Mouse (Mus musculus): Measurements from ENCODE around the gene Zfp287. TPM values are rescaled to one million over a fixed set of nuclear protein-coding genes. Genes with fewer than 3 reads are reported as not detected.

Zfp287 gene
- polyA plus RNA-seq, 1 experiment: 1.8 TPM

- WGBS: 83% methylated on average over 4 of the region's 4 CpGs
- TF ChIP-seq POLR2A (IDR thresholded peaks at IDR 0.05; ENCODE audit: low read depth, low read length): no peak
- no peak for TF ChIP-seq CTCF (IDR thresholded peaks at IDR 0.05; ENCODE audit: extremely low read depth, insufficient read depth, insufficient read length, insufficient replicate concordance)
These were observed 51.8 kb downstream of the Zfp287 start for GRCm38 (mm10) chr11:62679954-62680353.

GRCm38 (mm10) chr11:62678778-62679354 lies 52.8 kb downstream of the Zfp287 start:
- Histone ChIP-seq H3K4me3 (ENCODE audit: extremely low read depth, insufficient read depth, insufficient read length) (no peak overlapping the region), H3K4me1 (ENCODE audit: control insufficient read depth, insufficient read depth, insufficient read length) (no peaks in the 10 kb centered on the region), H3K36me3 (ENCODE audit: control insufficient read depth, insufficient read depth, low read length) (no peaks in the 10 kb centered on the region), H3K27ac (ENCODE audit: insufficient read depth, low read length) (no peak overlapping the region), H3K27me3 (ENCODE audit: control insufficient read depth, insufficient read depth, low read length) (no peaks in the 10 kb centered on the region)
- WGBS: 66% methylated on average over 7 of the region's 7 CpGs
- TF ChIP-seq POLR2A (IDR thresholded peaks at IDR 0.05; ENCODE audit: low read depth, low read length) (no peak), CTCF (IDR thresholded peaks at IDR 0.05; ENCODE audit: extremely low read depth, insufficient read depth, insufficient read length, insufficient replicate concordance) (no peak)
- DNase-seq (ENCODE audit: low read depth in 1 of 2, low spot score in 2 of 2): no peak

More at GRCm38 (mm10) chr11:62679954-62680353, 51.8 kb downstream of the Zfp287 start:
- DNase-seq (ENCODE audit: low read depth in 1 of 2, low spot score in 2 of 2): no peak
- Histone ChIP-seq H3K4me3 (ENCODE audit: extremely low read depth, insufficient read depth, insufficient read length) (no peak overlapping the region), H3K27ac (ENCODE audit: insufficient read depth, low read length) (no peak overlapping the region), H3K36me3 (ENCODE audit: control insufficient read depth, insufficient read depth, low read length) (no peaks in the 10 kb centered on the region), H3K27me3 (ENCODE audit: control insufficient read depth, insufficient read depth, low read length) (no peaks in the 10 kb centered on the region), H3K4me1 (ENCODE audit: control insufficient read depth, insufficient read depth, insufficient read length) (no peaks in the 10 kb centered on the region)

GRCm38 (mm10) chr11:62676290-62676596 lies 55.5 kb downstream of the Zfp287 start:
- WGBS: 91% methylated on average over 4 of the region's 4 CpGs
- no peak overlapping the region for H3K27ac ChIP-seq (ENCODE audit: insufficient read depth, low read length)
- H3K4me1 ChIP-seq (ENCODE audit: control insufficient read depth, insufficient read depth, insufficient read length): no peaks in the 10 kb centered on the region
- no peak for DNase-seq (ENCODE audit: low read depth in 1 of 2, low spot score in 2 of 2)
- TF ChIP-seq CTCF (IDR thresholded peaks at IDR 0.05; ENCODE audit: extremely low read depth, insufficient read depth, insufficient read length, insufficient replicate concordance) (no peak), POLR2A (IDR thresholded peaks at IDR 0.05; ENCODE audit: low read depth, low read length) (no peak)
- H3K4me3 ChIP-seq (ENCODE audit: extremely low read depth, insufficient read depth, insufficient read length): no peak overlapping the region
- no peaks in the 10 kb centered on the region for H3K36me3 ChIP-seq (ENCODE audit: control insufficient read depth, insufficient read depth, low read length)
- H3K27me3 ChIP-seq (ENCODE audit: control insufficient read depth, insufficient read depth, low read length): no peaks in the 10 kb centered on the region

- peak; percentile 38 to 54 for DNase-seq (ENCODE audit: low read depth in 1 of 2, low spot score in 2 of 2)
- Histone ChIP-seq H3K27ac (ENCODE audit: insufficient read depth, low read length) (no peak overlapping the region), H3K27me3 (ENCODE audit: control insufficient read depth, insufficient read depth, low read length) (no peaks in the 10 kb centered on the region), H3K4me1 (ENCODE audit: control insufficient read depth, insufficient read depth, insufficient read length) (no peaks in the 10 kb centered on the region), H3K4me3 (ENCODE audit: extremely low read depth, insufficient read depth, insufficient read length) (0 out of 2 replicates have a peak overlapping the region, but pooled peaks have one; percentile 10), H3K36me3 (ENCODE audit: control insufficient read depth, insufficient read depth, low read length) (no peaks in the 10 kb centered on the region)
- WGBS: 21% methylated on average over 17 of the region's 17 CpGs
- peak; percentile 56; the same call in 1 of the 2 replicates for TF ChIP-seq CTCF (IDR thresholded peaks at IDR 0.05; ENCODE audit: extremely low read depth, insufficient read depth, insufficient read length, insufficient replicate concordance)
- no peak for TF ChIP-seq POLR2A (IDR thresholded peaks at IDR 0.05; ENCODE audit: low read depth, low read length)
These were observed 56.0 kb downstream of the Zfp287 start for GRCm38 (mm10) chr11:62675480-62676289.

GRCm38 (mm10) chr11:62670006-62670405 lies 61.7 kb downstream of the Zfp287 start:
- no peaks in the 10 kb centered on the region for H3K27me3 ChIP-seq (ENCODE audit: control insufficient read depth, insufficient read depth, low read length)
- no peak for DNase-seq (ENCODE audit: low read depth in 1 of 2, low spot score in 2 of 2)
- WGBS: 85% methylated on average over 6 of the region's 6 CpGs
- no peak overlapping the region for H3K4me3 ChIP-seq (ENCODE audit: extremely low read depth, insufficient read depth, insufficient read length)
- TF ChIP-seq CTCF (IDR thresholded peaks at IDR 0.05; ENCODE audit: extremely low read depth, insufficient read depth, insufficient read length, insufficient replicate concordance) (no peak), POLR2A (IDR thresholded peaks at IDR 0.05; ENCODE audit: low read depth, low read length) (no peak)
- H3K36me3 ChIP-seq (ENCODE audit: control insufficient read depth, insufficient read depth, low read length): no peaks in the 10 kb centered on the region; the same call in 1 of the 2 replicates
- no peak overlapping the region for H3K27ac ChIP-seq (ENCODE audit: insufficient read depth, low read length)
- H3K4me1 ChIP-seq (ENCODE audit: control insufficient read depth, insufficient read depth, insufficient read length): no peaks in the 10 kb centered on the region

- no peak overlapping the region for H3K4me3 ChIP-seq (ENCODE audit: extremely low read depth, insufficient read depth, insufficient read length)
- TF ChIP-seq POLR2A (IDR thresholded peaks at IDR 0.05; ENCODE audit: low read depth, low read length) (no peak), CTCF (IDR thresholded peaks at IDR 0.05; ENCODE audit: extremely low read depth, insufficient read depth, insufficient read length, insufficient replicate concordance) (no peak)
- WGBS: 62% methylated on average over 12 of the region's 12 CpGs
- H3K27ac ChIP-seq (ENCODE audit: insufficient read depth, low read length): no peak overlapping the region
- DNase-seq (ENCODE audit: low read depth in 1 of 2, low spot score in 2 of 2): no peak
- peaks cover 3% of the 10 kb centered on the region for H3K36me3 ChIP-seq (ENCODE audit: control insufficient read depth, insufficient read depth, low read length)
- no peaks in the 10 kb centered on the region for H3K4me1 ChIP-seq (ENCODE audit: control insufficient read depth, insufficient read depth, insufficient read length)
- H3K27me3 ChIP-seq (ENCODE audit: control insufficient read depth, insufficient read depth, low read length): no peaks in the 10 kb centered on the region
These were observed 62.2 kb downstream of the Zfp287 start for GRCm38 (mm10) chr11:62669471-62669870.

- Histone ChIP-seq H3K4me1 (ENCODE audit: control insufficient read depth, insufficient read depth, insufficient read length) (no peaks in the 10 kb centered on the region), H3K4me3 (ENCODE audit: extremely low read depth, insufficient read depth, insufficient read length) (no peak overlapping the region), H3K27ac (ENCODE audit: insufficient read depth, low read length) (no peak overlapping the region), H3K36me3 (ENCODE audit: control insufficient read depth, insufficient read depth, low read length) (peaks cover 3% of the 10 kb centered on the region), H3K27me3 (ENCODE audit: control insufficient read depth, insufficient read depth, low read length) (no peaks in the 10 kb centered on the region)
- no peak for DNase-seq (ENCODE audit: low read depth in 1 of 2, low spot score in 2 of 2)
- 90% methylated on average over 5 of the region's 5 CpGs for WGBS
- TF ChIP-seq CTCF (IDR thresholded peaks at IDR 0.05; ENCODE audit: extremely low read depth, insufficient read depth, insufficient read length, insufficient replicate concordance) (no peak), POLR2A (IDR thresholded peaks at IDR 0.05; ENCODE audit: low read depth, low read length) (no peak)
These were observed 62.7 kb downstream of the Zfp287 start for GRCm38 (mm10) chr11:62668986-62669385.

Data from spleen, adult 2 months (tissue).